In genomic region chr12:50115855-50116254, GRCm38 (mm10) we compare ENCODE assay signal across 21 mouse cellular contexts.
DNase-seq lines count a peak whose midpoint lies in the region; ATAC-seq lines count a peak whose summit lies in the region.
"Had no signal": no experiment of that assay in that cellular context is flagged by ENCODE, and none has a peak within 500 bp of the region (broad histone marks: within the 10 kb centered on the region; RNA-seq: fewer than 3 reads in every experiment).

No protein-coding gene starts in this region.

- peak; percentile 47; the same call in 1 of the 2 replicates for ATAC-seq in midbrain, embryonic 11.5 days (ENCODE audit: low FRiP score)
- ATAC-seq in midbrain, embryonic 15.5 days (replicated peaks) = no peak
- ATAC-seq in forebrain, embryonic 15.5 days (replicated peaks) = no peak
- peak; percentile 43 for ATAC-seq in stomach, embryonic 15.5 days (ENCODE audit: insufficient read depth, low FRiP score, low read depth)
- ATAC-seq: lung, postnatal 0 days had no signal

- H3K4me3 ChIP-seq in midbrain, embryonic 11.5 days (ENCODE audit: low read depth, low read length) = no peak overlapping the region
- no peak overlapping the region for H3K4me3 ChIP-seq in midbrain, embryonic 15.5 days
- no peak overlapping the region for H3K4me3 ChIP-seq in forebrain, embryonic 15.5 days
- no peak overlapping the region for H3K4me3 ChIP-seq in stomach, embryonic 15.5 days (replicated peaks)
- H3K4me3 ChIP-seq: gastrocnemius, adult 2 months; heart, embryonic 12.5 days; hindbrain, embryonic 13.5 days; layer of hippocampus, adult 2 months; megakaryocyte, embryonic 14.5 days had no signal

- no peaks in the 10 kb centered on the region for H3K9me3 ChIP-seq in midbrain, embryonic 11.5 days (ENCODE audit: control insufficient read depth, low read length)
- no peaks in the 10 kb centered on the region for H3K9me3 ChIP-seq in midbrain, embryonic 15.5 days
- H3K9me3 ChIP-seq in forebrain, embryonic 15.5 days = no peaks in the 10 kb centered on the region
- no peaks in the 10 kb centered on the region for H3K9me3 ChIP-seq in stomach, embryonic 15.5 days
- H3K9me3 ChIP-seq: heart, embryonic 12.5 days; hindbrain, embryonic 13.5 days had no signal

- no peaks in the 10 kb centered on the region for H3K27me3 ChIP-seq in midbrain, embryonic 11.5 days (ENCODE audit: control insufficient read depth, insufficient read depth, low read length)
- H3K27me3 ChIP-seq in midbrain, embryonic 15.5 days (replicated peaks) = no peaks in the 10 kb centered on the region
- H3K27me3 ChIP-seq in forebrain, embryonic 15.5 days = no peaks in the 10 kb centered on the region
- no peaks in the 10 kb centered on the region for H3K27me3 ChIP-seq in stomach, embryonic 15.5 days (replicated peaks)
- H3K27me3 ChIP-seq: heart, embryonic 12.5 days; megakaryocyte, embryonic 14.5 days had no signal

- H3K27ac ChIP-seq in midbrain, embryonic 11.5 days (ENCODE audit: low read depth, low read length) = no peak overlapping the region
- H3K27ac ChIP-seq in midbrain, embryonic 15.5 days = no peak overlapping the region
- H3K27ac ChIP-seq in forebrain, embryonic 15.5 days (replicated peaks) = peak overlapping the region; percentile 85
- no peak overlapping the region for H3K27ac ChIP-seq in stomach, embryonic 15.5 days
- H3K27ac ChIP-seq: gastrocnemius, adult 2 months; hindbrain, embryonic 13.5 days had no signal

- H3K9ac ChIP-seq in midbrain, embryonic 11.5 days (ENCODE audit: low read length) = no peak overlapping the region
- no peak overlapping the region for H3K9ac ChIP-seq in midbrain, embryonic 15.5 days
- H3K9ac ChIP-seq in forebrain, embryonic 15.5 days (replicated peaks) = no peak overlapping the region
- no peak overlapping the region for H3K9ac ChIP-seq in stomach, embryonic 15.5 days
- H3K9ac ChIP-seq: heart, embryonic 12.5 days; hindbrain, embryonic 13.5 days had no signal

- peaks cover 3% of the 10 kb centered on the region; the same call in 1 of the 2 replicates for H3K4me1 ChIP-seq in midbrain, embryonic 11.5 days (ENCODE audit: control insufficient read depth, insufficient read depth, low read length)
- H3K4me1 ChIP-seq in midbrain, embryonic 15.5 days = peaks cover 8% of the 10 kb centered on the region; the same call in 1 of the 2 replicates
- peaks cover 26% of the 10 kb centered on the region for H3K4me1 ChIP-seq in forebrain, embryonic 15.5 days
- H3K4me1 ChIP-seq in stomach, embryonic 15.5 days = no peaks in the 10 kb centered on the region
- H3K4me1 ChIP-seq: megakaryocyte, embryonic 14.5 days had no signal

- no peaks in the 10 kb centered on the region for H3K36me3 ChIP-seq in midbrain, embryonic 11.5 days (ENCODE audit: control insufficient read depth, insufficient read depth, low read length)
- H3K36me3 ChIP-seq in midbrain, embryonic 15.5 days (replicated peaks) = no peaks in the 10 kb centered on the region
- no peaks in the 10 kb centered on the region for H3K36me3 ChIP-seq in forebrain, embryonic 15.5 days
- H3K36me3 ChIP-seq in stomach, embryonic 15.5 days = no peaks in the 10 kb centered on the region
- H3K36me3 ChIP-seq: heart, embryonic 12.5 days; hindbrain, embryonic 13.5 days had no signal

- 27% methylated on average over 2 of the region's 2 CpGs for WGBS in midbrain, embryonic 11.5 days
- WGBS in midbrain, embryonic 15.5 days = 60% methylated on average over 2 of the region's 2 CpGs
- WGBS in forebrain, embryonic 15.5 days = 37% methylated on average over 2 of the region's 2 CpGs
- 50% methylated on average over 2 of the region's 2 CpGs for WGBS in stomach, embryonic 15.5 days

- no peak for DNase-seq in midbrain, embryonic 11.5 days (ENCODE audit: low spot score, missing footprints)
- DNase-seq in embryo, embryonic 9.5 days (ENCODE audit: extremely low spot score) = peak; percentile 38
- no peak for DNase-seq in lung, postnatal 4 days
- no peak for DNase-seq in retina, embryonic 14.5 days (ENCODE audit: low spot score)
- DNase-seq: adrenal gland, postnatal 36 days; B cell, adult 2 months; cerebellum, adult 8-10 months; gastrocnemius, adult 2 months; heart, postnatal 14 days; kidney, adult 11 months; kidney, postnatal 10 days; liver; right cerebral cortex, adult 18-20 months had no signal

- no peak overlapping the region for H3K4me2 ChIP-seq in midbrain, embryonic 11.5 days
- H3K4me2 ChIP-seq in midbrain, embryonic 15.5 days = no peak overlapping the region
- 0 out of 2 replicates have a peak overlapping the region, but pooled peaks have one; percentile 12 for H3K4me2 ChIP-seq in forebrain, embryonic 15.5 days (replicated peaks)
- no peak overlapping the region for H3K4me2 ChIP-seq in stomach, embryonic 15.5 days
- H3K4me2 ChIP-seq: heart, embryonic 12.5 days; hindbrain, embryonic 13.5 days had no signal

Comparison
In these comparisons a context has a peak if more than half of its experiments do, and no peak if none do; other contexts are left out.
1. ATAC-seq: peak in midbrain, embryonic 11.5 days (single experiment) and stomach, embryonic 15.5 days (single experiment); none in midbrain, embryonic 15.5 days (single experiment) and forebrain, embryonic 15.5 days (single experiment).